Mouse (Mus musculus) limb, embryonic 12.5 days (tissue): ENCODE results near the gene Pamr1. TPM values are rescaled to one million over a fixed set of nuclear protein-coding genes. Genes with fewer than 3 reads are reported as not detected.

Experiments used
- polyA plus RNA-seq: library from polyadenylated mRNA; unstranded; fragments of >200 nt; fragmentation: Nextera tagmentation; extraction: Ambion mirVana; gene quantifications from 2 replicates; pipeline ENCODE4 v1.2.1, GENCODE M21; 2016

Gene Pamr1
- polyA plus RNA-seq, 1 experiment from 2014 or later: 18.8 TPM

Other genes with a start within 250 kb of the Pamr1 start
- 49.9 and 51.4 TPM in 2 replicates for gene Trim44, start 142.2 kb upstream of the Pamr1 start, polyA plus RNA-seq
- 32.5 and 34.9 TPM in 2 replicates for gene Fjx1, start 97.5 kb upstream of the Pamr1 start, polyA plus RNA-seq
- gene Slc1a2, start 108.6 kb downstream of the Pamr1 start, polyA plus RNA-seq: 0.16 and 0.37 TPM in 2 replicates